ENCODE assay signal across 29 mouse cellular contexts in the genomic region with DNA sequence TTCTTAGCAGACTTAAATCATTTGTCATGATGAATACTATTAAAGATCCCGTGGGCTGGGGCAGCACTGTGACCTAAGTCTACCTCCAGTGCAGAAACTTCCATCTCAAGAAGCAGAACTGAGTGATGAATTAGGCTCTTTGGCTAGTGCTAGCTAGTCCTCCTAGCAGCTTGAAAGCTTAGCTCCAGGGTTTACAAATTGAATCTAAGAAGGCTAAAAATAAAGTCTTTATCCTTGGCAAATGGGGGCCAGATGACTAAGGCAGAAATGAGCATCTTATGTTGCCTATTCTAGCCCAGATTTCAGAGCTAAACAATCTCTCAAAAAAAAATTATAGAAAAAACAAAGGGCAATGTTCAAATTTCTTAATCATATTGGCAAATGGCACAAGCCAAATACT. TPM values are rescaled to one million over a fixed set of nuclear protein-coding genes. Genes with fewer than 3 reads are reported as not detected.
DNase-seq lines count a peak whose midpoint lies in the region; ATAC-seq and TF ChIP-seq lines count a peak whose summit lies in the region.
"Had no signal": no experiment of that assay in that cellular context is flagged by ENCODE, and none has a peak within 500 bp of the region (broad histone marks: within the 10 kb centered on the region; RNA-seq: fewer than 3 reads in every experiment).

No protein-coding gene starts in this region.

- no peak for DNase-seq in frontal cortex, postnatal 25 days (ENCODE audit: low spot score in 2 of 2)
- DNase-seq in liver, adult 2 months (ENCODE audit: extremely low read depth, low read depth, low spot score), result peak; percentile 64
- DNase-seq in liver, postnatal 0 days, result no peak
- peak; percentile 18 for DNase-seq in retina, adult 2 months (ENCODE audit: low read depth, low spot score)
- DNase-seq in retina, postnatal 1 day, result no peak
- no peak for DNase-seq in right cerebral cortex, adult 18-20 months
- DNase-seq: adrenal gland, adult 8-10 months; adrenal gland, postnatal 14 days; adrenal gland, postnatal 36 days; B cell, adult 2 months; cerebellum, adult 11 months; cerebellum, adult 18-20 months; cerebellum, adult 8-10 months; cerebellum, adult 9-11 months; cerebellum, postnatal 14 days; cerebellum, postnatal 36 days; embryo, embryonic 11 days had no signal

- no peaks in the 10 kb centered on the region for H3K79me2 ChIP-seq in liver, adult 2 months (ENCODE audit: control insufficient read depth, insufficient read depth, low read length)

- 84% methylated on average over 1 of the region's 1 CpGs for WGBS in liver, adult 2 months
- 83% methylated on average over 1 of the region's 1 CpGs for WGBS in liver, postnatal 0 days (ENCODE audit: insufficient replicate concordance)

- H3K4me3 ChIP-seq in liver, adult 2 months (ENCODE audit: insufficient read depth, low read depth, low read length), result no peak overlapping the region
- H3K4me3 ChIP-seq in liver, postnatal 0 days (ENCODE audit: low read depth, low read length), result no peak overlapping the region
- H3K4me3 ChIP-seq: embryonic facial prominence, embryonic 13.5 days; embryonic facial prominence, embryonic 15.5 days; erythroblast, embryonic 14.5 days; forebrain, embryonic 10.5 days; forebrain, embryonic 12.5 days had no signal

- H3K27ac ChIP-seq in liver, adult 2 months (replicated peaks; ENCODE audit: insufficient read depth, low read depth, low read length), result no peak overlapping the region
- no peak overlapping the region for H3K27ac ChIP-seq in liver, postnatal 0 days (ENCODE audit: low read depth)
- H3K27ac ChIP-seq: embryonic facial prominence, embryonic 13.5 days; embryonic facial prominence, embryonic 15.5 days; forebrain, embryonic 10.5 days; forebrain, embryonic 12.5 days had no signal

- peak; percentile 59; the same call in 1 of the 2 replicates for ATAC-seq in frontal cortex, adult (ENCODE audit: low TSS enrichment)
- ATAC-seq in liver, postnatal 0 days, result no peak
- ATAC-seq: activated CD4-positive, CD25-positive, alpha-beta regulatory T cell, adult 4 months; CD4-positive, CD25-positive, alpha-beta regulatory T cell, adult 4 months; forebrain, embryonic 14.5 days; forebrain, embryonic 16.5 days had no signal

- no peaks in the 10 kb centered on the region for H3K9me3 ChIP-seq in liver, postnatal 0 days (ENCODE audit: low read length)
- H3K9me3 ChIP-seq: embryonic facial prominence, embryonic 13.5 days; embryonic facial prominence, embryonic 15.5 days; forebrain, embryonic 10.5 days; forebrain, embryonic 12.5 days; G1E had no signal

- no peak overlapping the region for H3K4me2 ChIP-seq in liver, postnatal 0 days (ENCODE audit: low read depth, low read length)
- H3K4me2 ChIP-seq: embryonic facial prominence, embryonic 13.5 days; embryonic facial prominence, embryonic 15.5 days; forebrain, embryonic 12.5 days had no signal

- TF ChIP-seq CTCF in liver, adult 2 months (IDR thresholded peaks at IDR 0.05; ENCODE audit: low read depth, low read length), result no peak
- no peak for TF ChIP-seq CTCF in liver, postnatal 0 days (IDR thresholded peaks at IDR 0.05; ENCODE audit: low read depth)

- no peaks in the 10 kb centered on the region for H3K27me3 ChIP-seq in liver, adult 2 months (ENCODE audit: control insufficient read depth, insufficient read depth, low read length)
- no peaks in the 10 kb centered on the region for H3K27me3 ChIP-seq in liver, postnatal 0 days (ENCODE audit: insufficient read depth, low read length)
- H3K27me3 ChIP-seq: CH12.LX; embryonic facial prominence, embryonic 13.5 days; embryonic facial prominence, embryonic 15.5 days; forebrain, embryonic 12.5 days had no signal

- peaks cover 6% of the 10 kb centered on the region; the same call in 1 of the 2 replicates for H3K4me1 ChIP-seq in liver, adult 2 months (ENCODE audit: control insufficient read depth, insufficient read depth, low read length)
- no peaks in the 10 kb centered on the region for H3K4me1 ChIP-seq in liver, postnatal 0 days (ENCODE audit: insufficient read depth)
- H3K4me1 ChIP-seq: embryonic facial prominence, embryonic 13.5 days; embryonic facial prominence, embryonic 15.5 days; forebrain, embryonic 10.5 days; forebrain, embryonic 12.5 days had no signal

- no peak for TF ChIP-seq EP300 in liver, postnatal 0 days (IDR thresholded peaks at IDR 0.05; ENCODE audit: low read depth)

- TF ChIP-seq POLR2A in liver, adult 2 months (IDR thresholded peaks at IDR 0.05; ENCODE audit: extremely low read depth, insufficient read depth, low read length), result no peak

- no peak overlapping the region for H3K9ac ChIP-seq in liver, adult 2 months (ENCODE audit: low read depth, low read length)
- H3K9ac ChIP-seq in liver, postnatal 0 days (replicated peaks), result no peak overlapping the region
- H3K9ac ChIP-seq: embryonic facial prominence, embryonic 13.5 days; embryonic facial prominence, embryonic 15.5 days; forebrain, embryonic 12.5 days had no signal

- H3K36me3 ChIP-seq in liver, adult 2 months (ENCODE audit: control insufficient read depth, insufficient read depth, low read length), result peaks cover 30% of the 10 kb centered on the region
- H3K36me3 ChIP-seq in liver, postnatal 0 days (replicated peaks; ENCODE audit: insufficient read depth, low read length), result peaks cover 42% of the 10 kb centered on the region

RNA-seq across cellular contexts. Expression of a gene that starts 10.3 kb away (rescaled TPM):
- 3.0 TPM in 2 replicates for total RNA-seq in liver, adult 2 months (2014; rRNA removed)
- polyA plus RNA-seq in liver, adult 2 months (2012; rRNA removed), result 0.61 TPM in 2 replicates
- polyA plus RNA-seq in liver, postnatal 0 days (2015; fragmentation: Nextera tagmentation; extraction: Ambion mirVana), result 0.57 and 0.67 TPM in 2 replicates

RNA-seq across cellular contexts. Expression of a gene that starts 10.8 kb away (rescaled TPM):
- total RNA-seq in liver, adult 2 months (2014; rRNA removed), result 3.4 and 3.7 TPM in 2 replicates
- polyA plus RNA-seq in liver, adult 2 months (2012; rRNA removed), result 7.7 and 8.6 TPM in 2 replicates
- polyA plus RNA-seq in liver, postnatal 0 days (2015; fragmentation: Nextera tagmentation; extraction: Ambion mirVana), result 2.0 and 2.3 TPM in 2 replicates

Comparison
In these comparisons a context has a peak if more than half of its experiments do, and no peak if none do; other contexts are left out.
1. DNase-seq: peak in liver, adult 2 months (single experiment) and retina, adult 2 months (single experiment); none in frontal cortex, postnatal 25 days (0 of 2), liver, postnatal 0 days (single experiment), retina, postnatal 1 day (single experiment) and right cerebral cortex, adult 18-20 months (single experiment).